Mouse (Mus musculus) heart, embryonic 11.5 days (tissue): ENCODE data around the gene Gm7714. TPM values are rescaled to one million over a fixed set of nuclear protein-coding genes. Genes with fewer than 3 reads are reported as not detected.
"Not testable (repeated sequence)": the region's sequence is repeated elsewhere in the genome, so short reads cannot be mapped to it uniquely, and the experiment has no call there.

ENCODE experiments used
- ATAC-seq: fragments of 200-750 bp; cut with Nextera tagmentation; replicated peaks from 2 replicates; pipeline ENCODE4 v1.8.0; 2017; ENCODE audit warnings: moderate library complexity; ENCODE audit not compliant: insufficient number of reproducible peaks, low FRiP score, low TSS enrichment
- H3K27ac ChIP-seq: fragments of 300-500 bp; sonication (generic); 2 replicates; pipeline ENCODE4 v1.5.1; 2014; ENCODE audit warnings: mild to moderate bottlenecking, low read depth, low read length
- H3K27me3 ChIP-seq: fragments of 300-500 bp; sonication (generic); 2 replicates; pipeline ENCODE4 v1.6.1; 2014; ENCODE audit warnings: mild to moderate bottlenecking, low read length, mixed read lengths; ENCODE audit not compliant: control insufficient read depth, insufficient read depth
- H3K36me3 ChIP-seq: fragments of 300-500 bp; sonication (generic); 2 replicates; pipeline ENCODE4 v1.6.1; 2014; ENCODE audit warnings: mild to moderate bottlenecking, low read length, moderate library complexity, mixed read lengths; ENCODE audit not compliant: control insufficient read depth, insufficient read depth
- H3K4me1 ChIP-seq: fragments of 300-500 bp; sonication (generic); 2 replicates; pipeline ENCODE4 v1.6.1; 2014; ENCODE audit warnings: low read length; ENCODE audit not compliant: control insufficient read depth, insufficient read depth
- H3K4me2 ChIP-seq: fragments of 300-500 bp; sonication (generic); 2 replicates; pipeline ENCODE4 v1.6.1; 2014; ENCODE audit warnings: mild to moderate bottlenecking, moderate library complexity
- H3K4me3 ChIP-seq: fragments of 300-500 bp; sonication (generic); 2 replicates; pipeline ENCODE4 v1.5.1; 2014; ENCODE audit warnings: low read depth, low read length
- H3K9ac ChIP-seq: fragments of 300-500 bp; sonication (generic); 2 replicates; pipeline ENCODE4 v1.6.1; 2014; ENCODE audit warnings: mild to moderate bottlenecking, low read depth, low read length, moderate library complexity
- H3K9me3 ChIP-seq: fragments of 300-500 bp; sonication (generic); replicated peaks from 2 replicates; pipeline ENCODE4 v1.6.1; 2016; ENCODE audit warnings: low read length; ENCODE audit not compliant: control insufficient read depth
- WGBS: fragments of 180-500 bp; shearing (Covaris S2); extraction: QIAGEN DNeasy Blood & Tissue Kit; methylation state at CpG from one replicate; pipeline ENCODE4 v1.1.7; 2014; ENCODE audit not compliant: insufficient replicate concordance; 5-methylcytosine and 5-hydroxymethylcytosine counted together
- polyA plus RNA-seq: library from polyadenylated mRNA; unstranded; fragments of >200 nt; fragmentation: Nextera tagmentation; extraction: Ambion mirVana; gene quantifications from 2 replicates; pipeline ENCODE4 v1.2.1, GENCODE M21; 2014

Gm7714 gene
- not detected in 2 replicates for polyA plus RNA-seq

GRCm38 (mm10) chr5:88268619-88269018 is at the start of gene Gm7714:
TSS of gene Gm7714 (plus strand) at chr5:88268919.
- no peak within 1 kb of the TSS for H3K27ac ChIP-seq
- no peak within 1 kb of the TSS for H3K9ac ChIP-seq
- H3K4me3 ChIP-seq: no peak within 1 kb of the TSS
- H3K4me1 ChIP-seq: no peaks in the 10 kb centered on the region
- no peaks in the 10 kb centered on the region for H3K27me3 ChIP-seq
- no peaks in the 10 kb centered on the region for H3K36me3 ChIP-seq
- 0 out of 2 replicates have a peak, but pooled peaks cover 3% of the 10 kb centered on the region for H3K9me3 ChIP-seq
- no peak for ATAC-seq
- no peak within 1 kb of the TSS for H3K4me2 ChIP-seq
- WGBS: 80% methylated on average over 1 of the region's 1 CpGs

- Histone ChIP-seq H3K4me1 (no peaks in the 10 kb centered on the region), H3K4me3 (no peak overlapping the region), H3K9me3 (no peaks in the 10 kb centered on the region), H3K36me3 (no peaks in the 10 kb centered on the region), H3K27me3 (no peaks in the 10 kb centered on the region), H3K27ac (no peak overlapping the region), H3K4me2 (no peak overlapping the region), H3K9ac (no peak overlapping the region)
- ATAC-seq: no peak
- WGBS: 63% methylated on average over 1 of the region's 1 CpGs
Measured at GRCm38 (mm10) chr5:88256475-88256874, 12.2 kb upstream of the Gm7714 start.

- 59% methylated on average over 3 of the region's 3 CpGs for WGBS
- H3K27ac ChIP-seq, H3K4me1 ChIP-seq, H3K9ac ChIP-seq, H3K9me3 ChIP-seq, H3K36me3 ChIP-seq, H3K4me2 ChIP-seq, H3K4me3 ChIP-seq, H3K27me3 ChIP-seq, ATAC-seq: not testable (repeated sequence)
Measured at GRCm38 (mm10) chr5:88311307-88311706, 42.6 kb downstream of the Gm7714 start.

GRCm38 (mm10) chr5:88317012-88317411 is 48.3 kb downstream of the Gm7714 start, which contains the start of gene Prol1:
TSS of gene Prol1 (plus strand) at chr5:88317312.
- Histone ChIP-seq H3K36me3 (no peaks in the 10 kb centered on the region), H3K27me3 (no peaks in the 10 kb centered on the region), H3K9me3 (no peaks in the 10 kb centered on the region), H3K27ac (no peak within 1 kb of the TSS), H3K4me3 (no peak within 1 kb of the TSS), H3K9ac (no peak within 1 kb of the TSS), H3K4me2 (no peak within 1 kb of the TSS), H3K4me1 (no peaks in the 10 kb centered on the region)
- ATAC-seq: no peak
- 89% methylated on average over 1 of the region's 1 CpGs for WGBS

Other genes with a start within 250 kb of the Gm7714 start
- not detected in 2 replicates for gene Smr2, start 182.4 kb upstream of the Gm7714 start, polyA plus RNA-seq
- gene Gm11116, start 157.4 kb upstream of the Gm7714 start, polyA plus RNA-seq: not detected in 2 replicates
- gene Gm11115, start 114.8 kb upstream of the Gm7714 start, polyA plus RNA-seq: not detected in 2 replicates
- gene Prol1, start 48.4 kb downstream of the Gm7714 start, polyA plus RNA-seq: not detected in 2 replicates
- not detected in 2 replicates for gene Amtn, start 107.2 kb downstream of the Gm7714 start, polyA plus RNA-seq
- gene Ambn, start 187.1 kb downstream of the Gm7714 start, polyA plus RNA-seq: not detected in 2 replicates
- not detected in 2 replicates for gene Enam, start 219.1 kb downstream of the Gm7714 start, polyA plus RNA-seq